Mouse (Mus musculus) cortical plate, adult 2 months (tissue): ENCODE measurements around the gene Tesmin. TPM values are rescaled to one million over a fixed set of nuclear protein-coding genes. Genes with fewer than 3 reads are reported as not detected.

ENCODE experiments used
- H3K27ac ChIP-seq: fragments of 200-500 bp; 2 replicates; pipeline ENCODE4 v1.5.1; 2012; ENCODE audit warnings: low read length, control low read depth, inconsistent platforms; ENCODE audit not compliant: insufficient read depth
- H3K4me1 ChIP-seq: fragments of 200-500 bp; 2 replicates; pipeline ENCODE4 v1.6.1; 2011; ENCODE audit warnings: low read length; ENCODE audit not compliant: control insufficient read depth, insufficient read depth
- H3K4me3 ChIP-seq: fragments of 200-500 bp; 2 replicates; pipeline ENCODE4 v1.5.1; 2011; ENCODE audit warnings: mild to moderate bottlenecking, low read length, control low read depth; ENCODE audit not compliant: insufficient read depth
- CTCF ChIP-seq: fragments of 200-500 bp; IDR thresholded peaks from 2 replicates; pipeline ENCODE4 v1.5.1; 2011; ENCODE audit warnings: mild to moderate bottlenecking, control low read depth, low read length; ENCODE audit not compliant: insufficient read depth; ENCODE audit errors: extremely low read depth
- POLR2A ChIP-seq: fragments of 200-500 bp; IDR thresholded peaks from 2 replicates; pipeline ENCODE4 v1.6.1; 2011; ENCODE audit warnings: mild to moderate bottlenecking, low read length, control low read depth; ENCODE audit not compliant: insufficient read depth; ENCODE audit errors: extremely low read depth
- polyA plus RNA-seq: library from polyadenylated mRNA; depleted of rRNA; stranded (reverse); fragments of >200 nt; gene quantifications from 2 replicates; pipeline ENCODE4 v1.2.3, GENCODE M21; 2012

Gene Tesmin
- polyA plus RNA-seq, 1 experiment, result 0.15 TPM

GRCm38 (mm10) chr19:3388061-3388460 is 596 bp upstream of the Tesmin start:
- Histone ChIP-seq H3K4me3 (no peak overlapping the region), H3K4me1 (no peaks in the 10 kb centered on the region), H3K27ac (no peak overlapping the region)
- TF ChIP-seq POLR2A (no peak), CTCF (no peak)

DNA sequence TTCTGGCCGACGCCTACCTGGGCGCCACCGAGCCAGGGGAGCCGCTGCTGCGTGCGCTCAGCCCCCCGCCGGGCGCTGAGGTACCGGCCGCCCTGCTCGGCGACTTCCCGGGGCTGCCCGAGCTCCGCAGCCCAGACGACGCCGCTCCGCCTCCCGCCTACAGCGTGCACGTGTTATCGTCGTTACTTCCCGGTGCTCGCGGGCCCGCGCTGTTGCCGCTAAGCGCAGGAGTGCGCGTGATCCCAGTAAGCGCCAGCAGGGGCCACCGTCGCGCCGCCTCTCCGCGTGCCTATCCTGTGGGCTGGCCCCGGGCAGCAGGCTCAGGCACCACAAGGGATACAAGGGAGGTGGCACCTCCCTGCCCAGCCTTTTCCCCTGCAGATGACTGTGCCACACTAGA is 432 bp downstream of the Tesmin start:
- no peak overlapping the region for H3K27ac ChIP-seq

DNA sequence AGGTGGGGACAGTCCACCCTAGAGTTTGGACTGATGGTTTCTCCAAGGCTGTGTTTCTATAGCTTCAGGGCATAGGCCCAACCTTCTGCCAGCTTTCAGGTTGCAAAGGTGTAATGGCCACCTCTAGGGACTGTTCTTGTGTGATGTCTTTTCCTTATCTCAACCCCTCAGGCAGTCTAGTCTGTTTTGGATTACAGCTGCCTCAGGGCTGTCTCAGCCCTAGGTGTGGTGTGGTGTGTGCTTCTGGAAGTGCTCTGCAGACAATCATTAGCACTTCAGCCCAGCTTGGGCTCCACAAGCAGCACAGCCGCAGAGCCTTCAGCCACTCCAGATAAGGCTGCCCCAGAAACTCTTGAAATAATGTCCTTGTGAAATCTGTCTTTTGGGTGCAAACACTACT is 3.7 kb downstream of the Tesmin start:
- Histone ChIP-seq H3K4me3 (no peak overlapping the region), H3K4me1 (no peaks in the 10 kb centered on the region)
- TF ChIP-seq CTCF (no peak), POLR2A (no peak)

More for the DNA sequence above, 432 bp downstream of the Tesmin start:
- peak overlapping the region; percentile 12; the same call in 1 of the 2 replicates for H3K4me3 ChIP-seq
- H3K4me1 ChIP-seq, result no peaks in the 10 kb centered on the region
- TF ChIP-seq POLR2A (no peak), CTCF (peak; percentile 41)

GRCm38 (mm10) chr19:3394216-3394615 is 5.6 kb downstream of the Tesmin start:
- no peak for TF ChIP-seq POLR2A
- no peak for TF ChIP-seq CTCF
- Histone ChIP-seq H3K27ac (no peak overlapping the region), H3K4me3 (no peak overlapping the region), H3K4me1 (no peaks in the 10 kb centered on the region)

More for the DNA sequence above, 3.7 kb downstream of the Tesmin start:
- H3K27ac ChIP-seq, result no peak overlapping the region

- TF ChIP-seq CTCF (no peak), POLR2A (no peak)
Measured at GRCm38 (mm10) chr19:3400057-3400456, 11.4 kb downstream of the Tesmin start.

DNA sequence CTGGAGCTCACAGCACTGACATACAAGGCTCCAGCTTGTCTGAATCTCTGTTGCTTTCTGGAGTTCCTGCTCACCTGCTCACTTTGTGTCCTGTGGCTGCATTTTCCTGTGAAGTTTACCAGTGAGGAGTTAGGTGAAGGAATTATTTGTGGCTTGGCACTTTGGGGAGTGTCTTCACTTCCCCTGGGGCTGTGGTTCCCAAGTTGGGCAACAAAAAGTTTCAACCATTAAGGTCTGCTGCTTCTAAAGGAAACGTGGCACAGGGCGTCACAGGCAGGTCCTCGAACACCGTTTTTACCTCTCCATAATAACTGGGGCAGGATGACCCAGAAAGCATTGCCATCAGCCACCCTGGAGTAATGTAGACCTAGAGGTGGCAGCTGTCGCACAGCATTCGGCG is 12.8 kb downstream of the Tesmin start:
- Histone ChIP-seq H3K4me3 (no peak overlapping the region), H3K4me1 (no peaks in the 10 kb centered on the region), H3K27ac (no peak overlapping the region)
- TF ChIP-seq POLR2A, result no peak
- no peak for TF ChIP-seq CTCF

More at GRCm38 (mm10) chr19:3400057-3400456, 11.4 kb downstream of the Tesmin start:
- Histone ChIP-seq H3K4me1 (no peaks in the 10 kb centered on the region), H3K27ac (no peak overlapping the region), H3K4me3 (no peak overlapping the region)

DNA sequence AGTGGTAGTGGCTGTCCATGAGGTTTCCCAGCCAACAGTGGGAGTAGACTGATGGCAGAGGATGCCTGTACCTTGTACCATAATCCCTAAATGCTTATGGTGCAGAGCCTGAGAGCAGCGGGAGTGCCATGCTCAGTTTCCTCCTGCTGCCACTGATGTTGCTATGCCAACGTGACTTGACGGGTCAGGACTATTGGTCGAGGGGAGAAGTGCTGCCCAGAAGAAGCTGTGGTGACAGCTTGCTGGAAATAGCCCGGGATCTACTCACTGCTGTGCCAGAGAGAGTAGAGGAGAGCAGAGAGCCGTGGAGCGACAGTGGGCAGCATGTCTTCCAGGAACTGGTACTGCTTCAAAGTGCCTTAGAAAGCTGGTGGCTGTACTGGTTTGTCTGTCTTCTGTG is 13.3 kb downstream of the Tesmin start:
- H3K4me1 ChIP-seq, result no peaks in the 10 kb centered on the region
- TF ChIP-seq CTCF (no peak), POLR2A (no peak)

DNA sequence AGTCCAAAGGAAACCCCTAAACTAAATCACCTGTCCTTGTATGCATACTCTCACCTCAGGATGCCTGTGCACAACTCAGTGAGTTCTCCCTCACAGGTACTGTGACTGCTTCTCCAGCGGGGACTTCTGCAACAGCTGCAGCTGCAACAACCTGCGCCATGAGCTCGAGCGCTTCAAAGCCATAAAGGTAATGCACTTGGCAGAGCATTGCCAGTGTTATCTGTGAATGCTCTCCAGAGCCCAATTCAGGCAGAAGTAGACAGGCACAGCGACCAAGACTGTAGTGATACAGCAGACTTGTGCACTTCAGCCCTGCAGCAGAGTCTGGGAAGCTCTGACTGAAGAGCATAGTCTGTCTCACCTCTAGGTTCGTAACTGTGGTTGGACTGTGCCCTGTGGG is 13.7 kb downstream of the Tesmin start:
- TF ChIP-seq POLR2A (no peak), CTCF (no peak)
- no peaks in the 10 kb centered on the region for H3K4me1 ChIP-seq
- no peak overlapping the region for H3K27ac ChIP-seq
- H3K4me3 ChIP-seq, result no peak overlapping the region

More for the DNA sequence above, 13.3 kb downstream of the Tesmin start:
- H3K27ac ChIP-seq, result no peak overlapping the region
- H3K4me3 ChIP-seq, result no peak overlapping the region

DNA sequence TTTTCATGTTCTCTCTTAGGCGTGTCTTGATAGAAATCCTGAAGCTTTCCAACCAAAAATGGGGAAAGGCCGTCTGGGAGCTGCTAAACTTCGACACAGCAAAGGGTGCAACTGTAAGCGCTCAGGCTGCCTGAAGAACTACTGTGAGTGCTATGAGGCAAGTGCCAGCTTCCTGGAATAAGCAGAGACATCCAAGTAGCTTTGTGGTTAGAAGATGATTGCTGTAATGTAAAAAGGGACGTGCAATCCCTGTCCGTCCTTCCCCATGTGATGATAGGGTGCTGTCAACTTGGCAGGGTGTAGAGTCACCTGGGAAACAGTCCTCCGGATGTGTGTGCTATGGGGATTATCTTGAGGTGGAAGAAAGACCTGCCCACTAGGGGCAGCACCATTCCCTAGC is 15.4 kb downstream of the Tesmin start:
- no peak for TF ChIP-seq POLR2A
- no peak for TF ChIP-seq CTCF
- Histone ChIP-seq H3K27ac (no peak overlapping the region), H3K4me3 (no peak overlapping the region), H3K4me1 (no peaks in the 10 kb centered on the region)

DNA sequence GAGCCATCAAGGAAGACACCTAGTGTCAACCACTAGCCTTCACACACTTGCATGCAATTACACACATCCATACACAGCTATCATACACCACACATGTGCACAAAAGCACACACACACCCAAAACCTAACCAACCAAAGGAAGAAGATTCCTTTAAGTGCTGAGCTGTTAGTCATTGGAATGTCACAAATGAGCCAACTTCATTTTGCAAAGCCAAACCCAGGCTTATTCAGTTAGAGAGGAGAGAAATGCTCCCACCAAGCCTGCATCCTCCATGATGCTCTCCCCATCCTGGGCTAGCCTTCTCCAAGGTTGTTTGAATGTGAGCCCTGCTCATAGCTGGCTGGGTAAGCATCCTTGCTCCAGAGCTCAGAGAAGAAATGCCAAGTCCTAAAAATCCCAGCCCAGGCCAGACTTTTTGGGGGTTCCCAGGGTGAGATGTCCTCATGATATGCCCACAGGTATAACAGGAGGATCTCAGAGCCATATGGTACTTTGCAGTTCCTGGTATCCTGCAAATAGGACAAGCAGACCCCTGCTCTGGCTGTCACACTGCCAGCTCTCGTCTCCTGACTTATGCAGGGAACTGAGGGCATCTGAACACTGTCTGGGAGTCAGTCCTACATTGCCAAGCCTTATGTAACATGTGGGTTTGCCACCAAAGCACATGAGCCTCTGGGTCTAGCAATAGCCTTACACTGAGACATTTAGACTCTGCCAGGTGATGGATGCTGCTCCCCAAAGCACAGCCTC is 17.0 kb downstream of the Tesmin start:
- Histone ChIP-seq H3K27ac (no peak overlapping the region), H3K4me3 (no peak overlapping the region), H3K4me1 (no peaks in the 10 kb centered on the region)
- TF ChIP-seq CTCF (no peak), POLR2A (no peak)

GRCm38 (mm10) chr19:3414268-3414733 is 25.6 kb downstream of the Tesmin start, which contains the start of gene Gal:
TSS of gene Gal (minus strand) at chr19:3414544.
- Histone ChIP-seq H3K4me3 (no peak within 1 kb of the TSS), H3K4me1 (no peaks in the 10 kb centered on the region; the same call in 1 of the 2 replicates), H3K27ac (no peak within 1 kb of the TSS)
- TF ChIP-seq POLR2A (no peak), CTCF (no peak)
